Mouse (Mus musculus): ENCODE data around the gene Rsbn1. TPM values are rescaled to one million over a fixed set of nuclear protein-coding genes. Genes with fewer than 3 reads are reported as not detected.

Rsbn1 gene
- polyA plus RNA-seq, 1 experiment from 2014 or later: 8.9 TPM

Other genes with a start within 250 kb of the Rsbn1 start
- gene Olfml3, start 176.1 kb upstream of the Rsbn1 start, polyA plus RNA-seq (2015; fragmentation: Nextera tagmentation; extraction: Ambion mirVana): 62.0 and 63.8 TPM in 2 replicates
- gene Gm10964, start 174.8 kb upstream of the Rsbn1 start, polyA plus RNA-seq (2015; fragmentation: Nextera tagmentation; extraction: Ambion mirVana): not detected in 2 replicates
- gene Hipk1, start 122.6 kb upstream of the Rsbn1 start, polyA plus RNA-seq (2015; fragmentation: Nextera tagmentation; extraction: Ambion mirVana): 10.3 and 11.3 TPM in 2 replicates
- gene Dclre1b, start 104.7 kb upstream of the Rsbn1 start, polyA plus RNA-seq (2015; fragmentation: Nextera tagmentation; extraction: Ambion mirVana): 29.8 and 31.2 TPM in 2 replicates
- gene Ap4b1, start 104.6 kb upstream of the Rsbn1 start, polyA plus RNA-seq (2015; fragmentation: Nextera tagmentation; extraction: Ambion mirVana): 22.3 and 22.8 TPM in 2 replicates
- 0.11 TPM in 1 of 2 replicates, not detected in the other for gene Gm43064, start 104.5 kb upstream of the Rsbn1 start, polyA plus RNA-seq (2015; fragmentation: Nextera tagmentation; extraction: Ambion mirVana)
- gene Bcl2l15, start 81.5 kb upstream of the Rsbn1 start, polyA plus RNA-seq (2015; fragmentation: Nextera tagmentation; extraction: Ambion mirVana): 0.14 TPM in 1 of 2 replicates, not detected in the other
- 0.80 and 0.82 TPM in 2 replicates for gene Ptpn22, start 54.3 kb upstream of the Rsbn1 start, polyA plus RNA-seq (2015; fragmentation: Nextera tagmentation; extraction: Ambion mirVana)
- gene Phtf1, start 54.0 kb downstream of the Rsbn1 start, polyA plus RNA-seq (2015; fragmentation: Nextera tagmentation; extraction: Ambion mirVana): 25.9 and 26.8 TPM in 2 replicates